Mouse (Mus musculus): ENCODE data around the gene C2cd6. TPM values are rescaled to one million over a fixed set of nuclear protein-coding genes. Genes with fewer than 3 reads are reported as not detected.

C2cd6 gene
- polyA plus RNA-seq, 1 experiment from 2014 or later = not detected

DNA sequence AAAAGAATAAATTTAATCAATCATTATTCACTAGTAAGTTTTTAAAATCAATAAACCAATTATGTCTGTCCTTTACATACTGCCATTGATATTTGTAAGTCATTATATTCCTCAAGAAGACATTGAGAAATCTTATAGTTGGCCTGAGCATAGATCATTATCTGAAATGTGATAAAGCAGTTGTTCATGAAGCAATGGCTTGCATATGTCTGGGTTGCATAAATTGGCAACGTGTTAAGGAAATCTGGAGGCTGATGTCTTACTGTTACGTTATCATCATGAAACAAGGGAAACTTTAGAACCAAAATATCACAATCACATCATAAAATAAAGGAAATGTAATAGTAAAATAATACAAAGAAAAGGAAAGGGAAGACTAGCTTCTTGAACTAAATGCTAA, 43.4 kb downstream of the C2cd6 start:
- no peak overlapping the region for H3K4me2 ChIP-seq (replicated peaks)
- 83% methylated on average over 2 of the region's 2 CpGs for WGBS
- no peak overlapping the region for H3K4me3 ChIP-seq (replicated peaks)
- no peak overlapping the region for H3K27ac ChIP-seq
- no peaks in the 10 kb centered on the region for H3K4me1 ChIP-seq (replicated peaks)
- H3K9me3 ChIP-seq = no peaks in the 10 kb centered on the region
- H3K36me3 ChIP-seq = no peaks in the 10 kb centered on the region
- no peaks in the 10 kb centered on the region for H3K27me3 ChIP-seq
- no peak for ATAC-seq
- no peak overlapping the region for H3K9ac ChIP-seq (replicated peaks)

DNA sequence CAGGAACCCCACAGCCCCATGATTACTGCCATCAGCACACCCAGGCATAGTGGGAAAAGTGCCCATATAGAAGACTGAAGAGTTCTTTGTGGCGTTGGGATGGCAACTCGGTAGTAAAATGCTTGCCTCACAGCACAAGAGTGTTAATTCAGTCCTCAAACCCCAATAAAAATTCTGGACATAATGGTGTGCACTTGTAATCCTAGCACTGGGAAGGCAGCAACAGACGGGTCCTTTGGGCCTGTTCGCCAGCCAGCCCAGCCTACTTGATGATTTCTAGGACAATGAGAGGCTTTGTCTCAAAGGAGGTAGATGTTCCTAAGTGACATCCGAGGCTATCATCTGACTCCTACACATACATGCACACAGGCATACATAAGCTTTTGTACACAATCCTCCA, 57.0 kb downstream of the C2cd6 start:
- no peaks in the 10 kb centered on the region for H3K36me3 ChIP-seq
- H3K27ac ChIP-seq = no peak overlapping the region
- ATAC-seq = no peak
- H3K4me2 ChIP-seq (replicated peaks) = no peak overlapping the region
- no peak overlapping the region for H3K4me3 ChIP-seq (replicated peaks)
- no peaks in the 10 kb centered on the region for H3K4me1 ChIP-seq (replicated peaks)
- no peaks in the 10 kb centered on the region for H3K9me3 ChIP-seq
- no peak overlapping the region for H3K9ac ChIP-seq (replicated peaks)
- 79% methylated on average over 5 of the region's 5 CpGs for WGBS
- H3K27me3 ChIP-seq = no peaks in the 10 kb centered on the region

GRCm38 (mm10) chr1:59021556-59021955, 73.1 kb downstream of the C2cd6 start:
- no peaks in the 10 kb centered on the region for H3K4me1 ChIP-seq (replicated peaks)
- H3K9ac ChIP-seq (replicated peaks) = no peak overlapping the region
- H3K9me3 ChIP-seq = no peaks in the 10 kb centered on the region
- H3K4me3 ChIP-seq (replicated peaks) = no peak overlapping the region
- H3K27ac ChIP-seq = no peak overlapping the region
- no peaks in the 10 kb centered on the region for H3K27me3 ChIP-seq
- H3K36me3 ChIP-seq = no peaks in the 10 kb centered on the region
- ATAC-seq = no peak
- no peak overlapping the region for H3K4me2 ChIP-seq (replicated peaks)
- 84% methylated on average over 3 of the region's 3 CpGs for WGBS

DNA sequence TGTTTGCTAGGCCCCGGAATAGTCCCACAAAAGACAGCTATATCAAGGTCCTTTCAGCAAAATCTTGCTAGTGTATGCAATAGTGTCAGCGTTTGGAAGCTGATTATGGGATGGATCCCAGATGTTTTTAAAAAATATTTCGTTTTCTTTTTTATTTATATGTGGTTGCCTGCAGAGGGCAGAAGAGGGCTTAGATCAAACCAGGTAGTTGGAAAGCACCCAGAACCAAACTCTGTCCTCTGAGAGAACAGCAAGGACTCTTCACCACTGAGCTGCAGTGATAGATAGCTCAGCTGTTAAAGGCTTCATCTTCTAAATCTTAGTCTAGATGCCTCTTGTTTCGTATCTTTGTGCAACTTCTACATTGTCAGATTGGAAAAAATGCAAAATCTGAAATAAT, 85.5 kb downstream of the C2cd6 start:
- Histone ChIP-seq H3K9ac (replicated peaks) (no peak overlapping the region), H3K4me3 (replicated peaks) (no peak overlapping the region), H3K27me3 (no peaks in the 10 kb centered on the region), H3K9me3 (no peaks in the 10 kb centered on the region), H3K4me1 (replicated peaks) (no peaks in the 10 kb centered on the region), H3K36me3 (no peaks in the 10 kb centered on the region), H3K27ac (no peak overlapping the region), H3K4me2 (replicated peaks) (no peak overlapping the region)
- no peak for ATAC-seq
- 43% methylated on average over 4 of the region's 4 CpGs for WGBS

Other genes with a start within 250 kb of the C2cd6 start
- gene Trak2, start 121.5 kb downstream of the C2cd6 start, polyA plus RNA-seq (2015; fragmentation: Nextera tagmentation; extraction: Ambion mirVana) = 16.2 and 17.9 TPM in 2 replicates
- 74.9 and 77.0 TPM in 2 replicates for gene Stradb, start 121.4 kb downstream of the C2cd6 start, polyA plus RNA-seq (2015; fragmentation: Nextera tagmentation; extraction: Ambion mirVana)
- gene Tmem237, start 25.5 kb upstream of the C2cd6 start, polyA plus RNA-seq (2015; fragmentation: Nextera tagmentation; extraction: Ambion mirVana) = 46.6 and 47.9 TPM in 2 replicates
- gene Mpp4, start 68.5 kb upstream of the C2cd6 start, polyA plus RNA-seq (2015; fragmentation: Nextera tagmentation; extraction: Ambion mirVana) = 0.46 and 0.59 TPM in 2 replicates
- gene Als2, start 142.3 kb upstream of the C2cd6 start, polyA plus RNA-seq (2015; fragmentation: Nextera tagmentation; extraction: Ambion mirVana) = 18.4 and 19.6 TPM in 2 replicates
- gene Cdk15, start 162.0 kb upstream of the C2cd6 start, polyA plus RNA-seq (2015; fragmentation: Nextera tagmentation; extraction: Ambion mirVana) = 0.57 and 1.1 TPM in 2 replicates